Mouse (Mus musculus): ENCODE results near the gene Appl2. TPM values are rescaled to one million over a fixed set of nuclear protein-coding genes. Genes with fewer than 3 reads are reported as not detected.

Gene Appl2
- 54.6 and 59.0 TPM in 2 replicates for polyA plus RNA-seq (2015; fragmentation: Nextera tagmentation; extraction: Ambion mirVana)

DNA sequence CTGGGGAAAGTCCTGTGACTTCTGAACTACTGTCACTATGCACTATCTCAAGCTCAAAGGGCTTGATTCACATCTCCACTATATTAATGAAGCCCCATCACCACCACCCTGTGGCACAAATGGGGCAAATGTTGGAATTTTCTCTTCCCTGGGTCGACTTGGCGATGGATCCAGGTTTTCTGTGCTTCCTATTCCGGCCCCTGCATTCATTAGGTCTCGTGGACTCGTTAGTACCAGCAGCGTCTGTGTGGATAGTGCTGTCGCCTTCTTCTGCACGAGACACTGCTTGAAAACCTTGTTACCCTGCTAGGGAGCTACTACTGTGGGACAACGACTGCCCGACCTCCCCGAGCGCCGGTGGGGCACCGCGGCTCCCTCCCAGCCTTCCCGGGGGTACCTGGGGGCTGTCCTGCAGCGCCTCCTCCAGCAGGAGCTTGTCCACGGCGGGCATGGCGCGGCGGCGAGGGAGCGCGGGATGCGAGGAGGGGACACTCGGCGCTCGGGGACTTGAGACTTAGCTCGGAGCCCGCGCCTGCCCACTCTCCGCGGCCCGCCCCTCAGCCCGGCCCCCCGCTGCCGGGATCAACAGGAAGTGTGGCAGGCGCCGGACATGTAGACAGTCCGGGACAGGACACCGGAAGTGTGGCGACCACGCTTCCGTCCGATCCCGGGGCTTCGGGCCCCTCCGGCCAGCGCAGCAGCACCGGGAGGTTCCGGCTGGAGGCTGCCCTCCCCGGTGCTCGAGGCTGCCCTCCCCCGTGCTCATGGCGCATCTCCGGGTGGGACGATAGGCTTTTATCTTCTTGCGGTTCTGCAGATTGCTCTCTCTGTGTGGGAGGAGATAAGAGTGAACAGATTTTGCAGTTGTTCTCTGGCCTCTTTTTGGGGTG lies at the start of gene Appl2:
TSS of gene Appl2 (minus strand) at position 608 of the 890 bp plus-strand sequence.
- peak within 1 kb of the TSS; percentile 80 for H3K4me2 ChIP-seq (ENCODE audit: low read length)
- peak within 1 kb of the TSS; percentile 76 for H3K4me3 ChIP-seq (ENCODE audit: low read length)
- WGBS, result under 1% methylated on average over 50 of the region's 59 CpGs
- H3K27me3 ChIP-seq (replicated peaks; ENCODE audit: control insufficient read depth, insufficient read depth, low read length), result no peaks in the 10 kb centered on the region
- H3K9ac ChIP-seq (ENCODE audit: low read depth, low read length), result peak within 1 kb of the TSS; percentile 85
- peaks cover 20% of the 10 kb centered on the region for H3K4me1 ChIP-seq (ENCODE audit: control insufficient read depth, insufficient read depth, low read depth, low read length)
- H3K9me3 ChIP-seq (ENCODE audit: control insufficient read depth, low read length), result no peaks in the 10 kb centered on the region
- H3K36me3 ChIP-seq (ENCODE audit: control insufficient read depth, insufficient read depth, low read length), result no peaks in the 10 kb centered on the region
- H3K27ac ChIP-seq (ENCODE audit: low read depth, low read length), result peak within 1 kb of the TSS; percentile 86
- peak; percentile 97 for ATAC-seq

DNA sequence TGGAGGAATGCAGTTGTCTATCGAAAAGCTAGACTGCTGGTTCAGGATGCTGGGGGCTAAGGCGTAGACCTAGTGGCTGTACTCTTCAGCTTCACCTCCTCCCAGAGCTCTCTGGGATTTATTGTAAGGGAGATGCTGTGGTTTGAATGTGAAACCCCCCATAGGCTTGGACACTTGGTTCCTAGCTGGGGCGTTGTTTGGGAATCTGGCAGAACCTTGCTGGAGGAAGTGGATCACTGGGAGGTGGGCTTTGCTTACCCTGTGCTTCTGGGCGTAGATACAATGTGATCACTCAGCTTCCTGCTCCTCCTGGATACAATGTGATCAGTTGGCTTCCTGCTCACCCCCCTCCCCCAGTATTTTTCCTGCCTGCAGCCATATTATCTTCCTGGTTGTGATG lies 47.7 kb upstream of the Appl2 start:
- Histone ChIP-seq H3K4me2 (ENCODE audit: low read length) (no peak overlapping the region), H3K4me1 (ENCODE audit: control insufficient read depth, insufficient read depth, low read depth, low read length) (no peaks in the 10 kb centered on the region), H3K27ac (ENCODE audit: low read depth, low read length) (no peak overlapping the region), H3K9ac (ENCODE audit: low read depth, low read length) (no peak overlapping the region), H3K9me3 (ENCODE audit: control insufficient read depth, low read length) (no peaks in the 10 kb centered on the region), H3K36me3 (ENCODE audit: control insufficient read depth, insufficient read depth, low read length) (no peaks in the 10 kb centered on the region), H3K4me3 (ENCODE audit: low read length) (no peak overlapping the region), H3K27me3 (replicated peaks; ENCODE audit: control insufficient read depth, insufficient read depth, low read length) (no peaks in the 10 kb centered on the region)
- WGBS, result 85% methylated on average over 4 of the region's 4 CpGs
- ATAC-seq, result no peak

DNA sequence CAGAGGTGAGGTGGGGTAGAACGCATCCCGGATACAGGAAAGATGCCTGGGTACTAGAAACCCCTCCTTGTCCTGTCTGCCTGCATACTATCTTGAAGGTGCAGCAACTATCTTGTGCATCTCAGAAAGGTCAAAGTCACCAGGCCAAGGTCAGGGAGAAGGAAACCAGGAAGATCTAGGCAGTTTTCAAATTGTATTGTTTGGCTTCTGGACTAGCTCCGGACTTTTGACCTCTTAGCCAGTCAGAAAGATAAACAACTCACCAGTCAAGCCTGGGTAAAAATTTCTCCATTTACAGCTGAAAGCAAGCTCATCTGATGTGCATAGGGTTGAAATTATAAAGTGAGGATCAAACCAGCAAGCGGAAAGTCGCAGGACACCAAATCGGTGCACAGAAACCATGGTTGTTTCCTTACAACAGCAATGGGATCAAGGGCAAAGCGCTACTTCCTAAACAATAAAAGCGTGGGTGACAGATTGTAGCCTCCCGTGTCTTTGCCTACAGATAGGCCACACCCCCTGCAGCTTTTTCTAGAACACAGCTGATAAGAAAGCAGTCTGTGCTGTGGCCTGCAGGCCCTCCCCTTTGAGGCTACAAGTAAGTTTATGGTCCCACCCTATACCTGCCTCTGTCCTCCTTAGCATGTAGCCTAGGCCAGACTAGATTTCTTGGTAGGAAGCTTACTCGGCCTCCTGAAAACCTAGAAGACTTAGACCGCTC lies 43.8 kb upstream of the Appl2 start:
- ATAC-seq, result no peak
- Histone ChIP-seq H3K4me1 (ENCODE audit: control insufficient read depth, insufficient read depth, low read depth, low read length) (no peaks in the 10 kb centered on the region), H3K27me3 (replicated peaks; ENCODE audit: control insufficient read depth, insufficient read depth, low read length) (no peaks in the 10 kb centered on the region), H3K27ac (ENCODE audit: low read depth, low read length) (no peak overlapping the region), H3K4me3 (ENCODE audit: low read length) (no peak overlapping the region), H3K4me2 (ENCODE audit: low read length) (no peak overlapping the region), H3K36me3 (ENCODE audit: control insufficient read depth, insufficient read depth, low read length) (no peaks in the 10 kb centered on the region), H3K9me3 (ENCODE audit: control insufficient read depth, low read length) (no peaks in the 10 kb centered on the region), H3K9ac (ENCODE audit: low read depth, low read length) (no peak overlapping the region)
- WGBS, result 85% methylated on average over 11 of the region's 11 CpGs

DNA sequence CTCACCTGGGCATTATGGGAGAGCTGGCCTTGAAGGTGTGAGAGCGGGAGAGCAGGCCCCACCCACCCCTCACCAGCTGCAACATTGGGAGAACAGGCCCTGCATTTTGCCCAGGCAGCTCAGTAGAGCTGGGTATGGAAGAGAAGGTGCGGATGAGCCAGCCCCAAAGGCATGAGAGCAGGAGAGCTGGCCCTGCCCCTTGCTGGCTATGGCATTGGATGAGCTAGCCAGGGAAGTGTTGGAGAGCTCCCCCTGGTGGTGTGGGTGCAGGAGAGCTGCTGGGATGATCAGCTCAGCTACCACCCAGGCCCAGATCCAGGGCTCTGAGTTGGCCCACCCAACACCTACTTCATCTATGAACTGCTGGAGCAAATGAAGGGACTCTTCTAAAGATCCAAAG lies 39.7 kb upstream of the Appl2 start:
- 85% methylated on average over 2 of the region's 2 CpGs for WGBS
- Histone ChIP-seq H3K4me2 (ENCODE audit: low read length) (no peak overlapping the region), H3K27me3 (replicated peaks; ENCODE audit: control insufficient read depth, insufficient read depth, low read length) (no peaks in the 10 kb centered on the region), H3K9me3 (ENCODE audit: control insufficient read depth, low read length) (no peaks in the 10 kb centered on the region), H3K27ac (ENCODE audit: low read depth, low read length) (no peak overlapping the region), H3K9ac (ENCODE audit: low read depth, low read length) (no peak overlapping the region), H3K4me1 (ENCODE audit: control insufficient read depth, insufficient read depth, low read depth, low read length) (no peaks in the 10 kb centered on the region), H3K4me3 (ENCODE audit: low read length) (no peak overlapping the region), H3K36me3 (ENCODE audit: control insufficient read depth, insufficient read depth, low read length) (no peaks in the 10 kb centered on the region)
- no peak for ATAC-seq

DNA sequence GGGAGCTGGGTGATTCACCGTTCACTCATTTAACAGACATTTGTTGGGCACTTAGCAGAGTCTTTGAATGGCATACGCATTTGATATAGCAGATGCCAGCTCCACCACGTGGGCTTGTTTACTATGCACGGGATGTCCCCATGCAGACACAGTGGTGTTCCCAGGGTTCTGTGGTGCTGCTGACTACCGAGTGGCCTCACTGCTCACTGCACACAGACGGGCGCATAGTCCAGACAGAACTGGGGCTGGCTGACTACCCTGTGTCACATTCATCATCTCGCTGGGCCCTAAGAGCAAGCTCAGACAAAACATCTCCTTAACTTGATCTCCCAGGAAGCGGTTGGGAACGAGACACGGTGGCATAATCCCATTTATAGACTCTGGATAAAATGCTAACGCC lies 32.8 kb upstream of the Appl2 start:
- Histone ChIP-seq H3K4me3 (ENCODE audit: low read length) (no peak overlapping the region), H3K36me3 (ENCODE audit: control insufficient read depth, insufficient read depth, low read length) (no peaks in the 10 kb centered on the region), H3K27me3 (replicated peaks; ENCODE audit: control insufficient read depth, insufficient read depth, low read length) (no peaks in the 10 kb centered on the region), H3K27ac (ENCODE audit: low read depth, low read length) (no peak overlapping the region), H3K4me2 (ENCODE audit: low read length) (no peak overlapping the region), H3K4me1 (ENCODE audit: control insufficient read depth, insufficient read depth, low read depth, low read length) (no peaks in the 10 kb centered on the region), H3K9ac (ENCODE audit: low read depth, low read length) (no peak overlapping the region), H3K9me3 (ENCODE audit: control insufficient read depth, low read length) (peaks cover 3% of the 10 kb centered on the region; the same call in 1 of the 2 replicates)
- ATAC-seq, result no peak
- 82% methylated on average over 12 of the region's 12 CpGs for WGBS

DNA sequence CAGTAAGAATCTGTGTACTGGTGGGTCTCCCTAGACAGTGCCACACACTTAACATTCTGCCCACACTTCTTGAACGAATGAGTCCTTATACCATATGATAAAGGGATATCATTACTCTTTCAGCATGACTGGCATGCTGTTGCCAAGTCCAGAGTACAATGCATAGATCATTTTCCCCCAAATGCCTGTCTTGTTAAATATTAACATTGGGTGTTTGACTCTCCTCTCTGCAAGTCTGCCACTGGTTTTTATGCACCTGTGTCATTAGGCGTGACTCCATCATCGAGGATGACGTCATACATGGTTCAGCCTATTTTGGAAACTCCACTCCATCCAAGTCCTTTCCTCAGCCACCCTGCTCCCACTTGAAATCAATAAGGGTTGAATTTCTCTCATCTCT lies 18.0 kb upstream of the Appl2 start:
- Histone ChIP-seq H3K9ac (ENCODE audit: low read depth, low read length) (no peak overlapping the region), H3K4me1 (ENCODE audit: control insufficient read depth, insufficient read depth, low read depth, low read length) (no peaks in the 10 kb centered on the region), H3K4me2 (ENCODE audit: low read length) (no peak overlapping the region), H3K9me3 (ENCODE audit: control insufficient read depth, low read length) (no peaks in the 10 kb centered on the region), H3K36me3 (ENCODE audit: control insufficient read depth, insufficient read depth, low read length) (no peaks in the 10 kb centered on the region), H3K27ac (ENCODE audit: low read depth, low read length) (no peak overlapping the region), H3K4me3 (ENCODE audit: low read length) (no peak overlapping the region), H3K27me3 (replicated peaks; ENCODE audit: control insufficient read depth, insufficient read depth, low read length) (no peaks in the 10 kb centered on the region)
- ATAC-seq, result no peak
- WGBS, result 85% methylated on average over 4 of the region's 4 CpGs

DNA sequence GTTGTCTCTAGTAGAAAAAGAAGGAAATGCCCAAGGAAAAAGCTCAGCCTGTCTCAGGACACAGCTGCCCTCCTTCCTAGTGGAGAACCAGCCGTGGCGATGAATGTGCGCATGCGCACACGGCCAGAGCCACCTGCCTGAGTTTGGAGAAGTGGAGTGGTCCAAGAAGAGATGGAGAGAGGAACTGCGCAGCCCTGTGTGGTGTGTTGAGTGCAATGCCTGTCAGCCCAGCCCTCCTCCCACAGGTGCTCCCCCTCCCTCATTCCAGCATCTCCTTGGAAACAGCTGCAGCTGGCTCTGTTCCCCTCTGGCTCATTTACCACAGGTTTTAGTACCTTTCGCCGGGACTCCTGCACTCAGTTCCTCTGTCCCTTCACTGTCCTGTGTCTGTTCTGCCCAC lies 13.4 kb upstream of the Appl2 start:
- H3K9ac ChIP-seq (ENCODE audit: low read depth, low read length), result no peak overlapping the region
- H3K4me1 ChIP-seq (ENCODE audit: control insufficient read depth, insufficient read depth, low read depth, low read length), result no peaks in the 10 kb centered on the region
- H3K27me3 ChIP-seq (replicated peaks; ENCODE audit: control insufficient read depth, insufficient read depth, low read length), result no peaks in the 10 kb centered on the region
- 84% methylated on average over 8 of the region's 8 CpGs for WGBS
- no peak overlapping the region for H3K27ac ChIP-seq (ENCODE audit: low read depth, low read length)
- H3K4me2 ChIP-seq (ENCODE audit: low read length), result no peak overlapping the region
- no peak overlapping the region for H3K4me3 ChIP-seq (ENCODE audit: low read length)
- H3K9me3 ChIP-seq (ENCODE audit: control insufficient read depth, low read length), result no peaks in the 10 kb centered on the region
- no peaks in the 10 kb centered on the region for H3K36me3 ChIP-seq (ENCODE audit: control insufficient read depth, insufficient read depth, low read length)
- ATAC-seq, result no peak

DNA sequence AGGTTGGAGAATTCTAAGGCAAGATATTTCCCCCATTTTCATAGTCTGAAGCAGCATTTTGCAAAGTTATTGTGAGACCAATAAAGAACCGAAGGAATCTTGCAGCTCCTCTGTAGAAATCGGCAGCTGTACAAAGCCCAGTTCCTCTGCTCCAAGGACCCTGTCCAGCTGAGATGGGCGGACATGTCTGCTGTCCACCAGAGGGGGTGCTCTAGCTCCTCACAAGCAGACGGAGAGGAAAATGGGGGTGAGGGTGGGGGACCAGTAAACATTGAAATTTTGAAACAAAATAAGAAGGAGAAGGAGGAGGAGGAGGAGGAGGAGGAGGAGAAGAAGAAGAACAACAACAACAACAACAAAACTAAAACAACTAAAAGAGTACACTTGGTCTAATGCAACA lies 12.1 kb upstream of the Appl2 start:
- no peak overlapping the region for H3K4me2 ChIP-seq (ENCODE audit: low read length)
- H3K27ac ChIP-seq (ENCODE audit: low read depth, low read length), result no peak overlapping the region
- ATAC-seq, result no peak
- H3K4me3 ChIP-seq (ENCODE audit: low read length), result no peak overlapping the region
- no peak overlapping the region for H3K9ac ChIP-seq (ENCODE audit: low read depth, low read length)
- no peaks in the 10 kb centered on the region for H3K27me3 ChIP-seq (replicated peaks; ENCODE audit: control insufficient read depth, insufficient read depth, low read length)
- WGBS, result 71% methylated on average over 4 of the region's 4 CpGs
- no peaks in the 10 kb centered on the region for H3K4me1 ChIP-seq (ENCODE audit: control insufficient read depth, insufficient read depth, low read depth, low read length)
- no peaks in the 10 kb centered on the region for H3K36me3 ChIP-seq (ENCODE audit: control insufficient read depth, insufficient read depth, low read length)
- H3K9me3 ChIP-seq (ENCODE audit: control insufficient read depth, low read length), result no peaks in the 10 kb centered on the region

DNA sequence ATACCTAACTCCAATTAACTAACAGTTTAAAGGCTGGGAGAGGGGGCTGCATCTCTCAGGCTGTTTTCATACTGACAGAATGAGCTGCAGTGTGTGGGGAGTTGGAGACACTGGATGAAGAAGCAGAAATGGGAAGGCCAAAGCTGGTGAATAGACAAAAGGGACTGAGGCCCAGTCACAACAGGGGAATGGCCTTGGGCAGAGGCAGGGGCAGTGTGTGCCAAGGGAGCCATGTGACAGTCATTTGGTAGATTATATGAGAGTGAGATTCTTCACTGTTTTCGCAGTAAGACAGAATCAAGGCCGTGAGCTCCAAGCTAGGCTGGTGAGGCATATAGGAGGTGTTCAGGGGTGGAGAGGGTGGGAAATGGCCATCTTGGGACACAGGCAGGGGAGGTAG lies 6.1 kb upstream of the Appl2 start:
- no peaks in the 10 kb centered on the region for H3K27me3 ChIP-seq (replicated peaks; ENCODE audit: control insufficient read depth, insufficient read depth, low read length)
- H3K27ac ChIP-seq (ENCODE audit: low read depth, low read length), result no peak overlapping the region
- no peaks in the 10 kb centered on the region for H3K36me3 ChIP-seq (ENCODE audit: control insufficient read depth, insufficient read depth, low read length)
- no peak overlapping the region for H3K4me3 ChIP-seq (ENCODE audit: low read length)
- no peaks in the 10 kb centered on the region for H3K9me3 ChIP-seq (ENCODE audit: control insufficient read depth, low read length)
- 90% methylated on average over 2 of the region's 2 CpGs for WGBS
- no peak overlapping the region for H3K9ac ChIP-seq (ENCODE audit: low read depth, low read length)
- H3K4me2 ChIP-seq (ENCODE audit: low read length), result no peak overlapping the region
- ATAC-seq, result no peak
- no peaks in the 10 kb centered on the region for H3K4me1 ChIP-seq (ENCODE audit: control insufficient read depth, insufficient read depth, low read depth, low read length)

Measured in hindbrain, embryonic 16.5 days (tissue).